Mouse (Mus musculus): ENCODE data around the gene Ing1. TPM values are rescaled to one million over a fixed set of nuclear protein-coding genes. Genes with fewer than 3 reads are reported as not detected.

The Ing1 gene
- polyA plus RNA-seq, 1 experiment from 2014 or later, result 42.5 TPM

- H3K27ac ChIP-seq (ENCODE audit: low read length), result no peak overlapping the region
- no peaks in the 10 kb centered on the region; the same call in 1 of the 2 replicates for H3K4me1 ChIP-seq (ENCODE audit: insufficient read depth, low read depth, low read length)
- H3K9me3 ChIP-seq (ENCODE audit: low read length), result no peaks in the 10 kb centered on the region
- no peak overlapping the region for H3K4me2 ChIP-seq (replicated peaks; ENCODE audit: low read depth, low read length)
- H3K4me3 ChIP-seq (ENCODE audit: low read depth, low read length), result no peak overlapping the region
- TF ChIP-seq CTCF (IDR thresholded peaks at IDR 0.05) (no peak), EP300 (IDR thresholded peaks at IDR 0.05) (no peak)
- H3K9ac ChIP-seq (replicated peaks; ENCODE audit: low read depth), result no peak overlapping the region
- ATAC-seq (no peak), DNase-seq (ENCODE audit: low spot score) (no peak)
- H3K27me3 ChIP-seq (replicated peaks; ENCODE audit: insufficient read depth, low read length), result no peaks in the 10 kb centered on the region
- no peaks in the 10 kb centered on the region for H3K36me3 ChIP-seq (ENCODE audit: insufficient read depth, low read length)
- WGBS, result 81% methylated on average over 10 of the region's 10 CpGs
These were observed 3.0 kb upstream of the Ing1 start for GRCm38 (mm10) chr8:11552390-11552789.

- peak; percentile 85 for ATAC-seq
- Histone ChIP-seq H3K4me3 (ENCODE audit: low read depth, low read length) (peak overlapping the region; percentile 86), H3K9me3 (ENCODE audit: low read length) (no peaks in the 10 kb centered on the region), H3K4me2 (replicated peaks; ENCODE audit: low read depth, low read length) (peak overlapping the region; percentile 83), H3K9ac (replicated peaks; ENCODE audit: low read depth) (peak overlapping the region; percentile 72), H3K36me3 (ENCODE audit: insufficient read depth, low read length) (no peaks in the 10 kb centered on the region), H3K27ac (ENCODE audit: low read length) (peak overlapping the region; percentile 98), H3K4me1 (ENCODE audit: insufficient read depth, low read depth, low read length) (0 out of 2 replicates have a peak, but pooled peaks cover 7% of the 10 kb centered on the region), H3K27me3 (replicated peaks; ENCODE audit: insufficient read depth, low read length) (no peaks in the 10 kb centered on the region)
- under 1% methylated on average over 80 of the region's 103 CpGs for WGBS
- TF ChIP-seq CTCF (IDR thresholded peaks at IDR 0.05) (no peak), EP300 (IDR thresholded peaks at IDR 0.05) (no peak; the same call in 1 of the 2 replicates)
- DNase-seq (ENCODE audit: low spot score), result peak; percentile 100
These were observed 585 bp downstream of the Ing1 start for GRCm38 (mm10) chr8:11555720-11556591.

- DNase-seq (ENCODE audit: low spot score) (peak; percentile 43), ATAC-seq (no peak)
- H3K9ac ChIP-seq (replicated peaks; ENCODE audit: low read depth), result peak overlapping the region; percentile 72
- H3K27me3 ChIP-seq (replicated peaks; ENCODE audit: insufficient read depth, low read length), result no peaks in the 10 kb centered on the region
- 1% methylated on average over 75 of the region's 85 CpGs for WGBS
- TF ChIP-seq EP300 (IDR thresholded peaks at IDR 0.05), result no peak
- 0 out of 2 replicates have a peak, but pooled peaks cover 7% of the 10 kb centered on the region for H3K4me1 ChIP-seq (ENCODE audit: insufficient read depth, low read depth, low read length)
- peak overlapping the region; percentile 86 for H3K4me3 ChIP-seq (ENCODE audit: low read depth, low read length)
- peak overlapping the region; percentile 83 for H3K4me2 ChIP-seq (replicated peaks; ENCODE audit: low read depth, low read length)
- H3K36me3 ChIP-seq (ENCODE audit: insufficient read depth, low read length), result peaks cover 3% of the 10 kb centered on the region; the same call in 1 of the 2 replicates
- peak overlapping the region; percentile 98 for H3K27ac ChIP-seq (ENCODE audit: low read length)
- no peaks in the 10 kb centered on the region for H3K9me3 ChIP-seq (ENCODE audit: low read length)
These were observed 1.5 kb downstream of the Ing1 start for GRCm38 (mm10) chr8:11556691-11557423.

GRCm38 (mm10) chr8:11557424-11557767, 2.0 kb downstream of the Ing1 start:
- 0 out of 2 replicates have a peak, but pooled peaks have one; percentile 4 for TF ChIP-seq CTCF (IDR thresholded peaks at IDR 0.05)
- TF ChIP-seq EP300 (IDR thresholded peaks at IDR 0.05), result no peak
- Histone ChIP-seq H3K27me3 (replicated peaks; ENCODE audit: insufficient read depth, low read length) (no peaks in the 10 kb centered on the region), H3K9ac (replicated peaks; ENCODE audit: low read depth) (peak overlapping the region; percentile 72), H3K4me3 (ENCODE audit: low read depth, low read length) (peak overlapping the region; percentile 86), H3K4me1 (ENCODE audit: insufficient read depth, low read depth, low read length) (0 out of 2 replicates have a peak, but pooled peaks cover 7% of the 10 kb centered on the region), H3K36me3 (ENCODE audit: insufficient read depth, low read length) (peaks cover 3% of the 10 kb centered on the region; the same call in 1 of the 2 replicates), H3K9me3 (ENCODE audit: low read length) (no peaks in the 10 kb centered on the region), H3K27ac (ENCODE audit: low read length) (peak overlapping the region; percentile 98), H3K4me2 (replicated peaks; ENCODE audit: low read depth, low read length) (peak overlapping the region; percentile 83)
- ATAC-seq (no peak), DNase-seq (ENCODE audit: low spot score) (peak; percentile 45)
- 3% methylated on average over 20 of the region's 32 CpGs for WGBS

GRCm38 (mm10) chr8:11557768-11558629, 2.6 kb downstream of the Ing1 start:
- TF ChIP-seq CTCF (IDR thresholded peaks at IDR 0.05), result 0 out of 2 replicates have a peak, but pooled peaks have one; percentile 15
- TF ChIP-seq EP300 (IDR thresholded peaks at IDR 0.05), result peak; percentile 73
- H3K27ac ChIP-seq (ENCODE audit: low read length), result peak overlapping the region; percentile 98
- no peaks in the 10 kb centered on the region for H3K27me3 ChIP-seq (replicated peaks; ENCODE audit: insufficient read depth, low read length)
- 0 out of 2 replicates have a peak, but pooled peaks cover 7% of the 10 kb centered on the region for H3K4me1 ChIP-seq (ENCODE audit: insufficient read depth, low read depth, low read length)
- peaks cover 3% of the 10 kb centered on the region; the same call in 1 of the 2 replicates for H3K36me3 ChIP-seq (ENCODE audit: insufficient read depth, low read length)
- DNase-seq (ENCODE audit: low spot score), result peak; percentile 99
- 2% methylated on average over 66 of the region's 67 CpGs for WGBS
- H3K9me3 ChIP-seq (ENCODE audit: low read length), result no peaks in the 10 kb centered on the region
- H3K4me3 ChIP-seq (ENCODE audit: low read depth, low read length), result peak overlapping the region; percentile 86
- H3K9ac ChIP-seq (replicated peaks; ENCODE audit: low read depth), result peak overlapping the region; percentile 72
- H3K4me2 ChIP-seq (replicated peaks; ENCODE audit: low read depth, low read length), result peak overlapping the region; percentile 83
- peak; percentile 81 for ATAC-seq

All from lung, postnatal 0 days (tissue).